ENCODE assay signal across 18 mouse cellular contexts in the genomic region with DNA sequence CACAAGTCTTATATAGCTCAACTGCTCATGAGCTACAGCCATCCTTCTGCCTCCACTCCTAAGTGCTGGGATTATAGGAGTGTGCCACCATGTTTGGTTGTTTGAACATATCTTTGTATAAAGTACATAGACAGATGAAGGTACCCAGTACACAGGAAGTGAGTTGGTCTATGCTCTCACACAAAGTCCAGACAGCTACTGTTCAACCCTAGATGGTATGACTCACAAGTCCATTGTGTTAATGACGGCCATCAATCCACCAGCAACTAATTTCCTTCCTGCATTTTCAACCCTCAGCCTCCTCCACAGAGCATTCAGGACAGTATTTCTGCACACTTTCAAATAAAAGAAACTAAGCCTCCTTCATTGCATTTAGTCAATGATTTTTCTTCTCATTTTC.
"Had no signal": no experiment of that assay in that cellular context is flagged by ENCODE, and none has a peak within 500 bp of the region (broad histone marks: within the 10 kb centered on the region; RNA-seq: fewer than 3 reads in every experiment).

No protein-coding gene starts in this region.

- H3K27ac ChIP-seq: limb, embryonic 12.5 days; limb, embryonic 15.5 days; liver, embryonic 14.5 days; midbrain, embryonic 13.5 days; stomach, embryonic 15.5 days had no signal

- H3K9ac ChIP-seq: limb, embryonic 12.5 days; limb, embryonic 15.5 days; liver, embryonic 14.5 days; liver, postnatal 0 days; midbrain, embryonic 13.5 days; stomach, embryonic 15.5 days had no signal

- H3K4me3 ChIP-seq: limb, embryonic 12.5 days; limb, embryonic 15.5 days; midbrain, embryonic 13.5 days; stomach, embryonic 15.5 days had no signal

- H3K4me1 ChIP-seq: limb, embryonic 12.5 days; limb, embryonic 15.5 days; stomach, embryonic 15.5 days had no signal

- H3K27me3 ChIP-seq: limb, embryonic 12.5 days; limb, embryonic 15.5 days; midbrain, embryonic 13.5 days; stomach, embryonic 15.5 days had no signal

- ATAC-seq: liver, postnatal 0 days; midbrain, embryonic 13.5 days had no signal

- H3K9me3 ChIP-seq: limb, embryonic 12.5 days; limb, embryonic 15.5 days; midbrain, embryonic 13.5 days; stomach, embryonic 15.5 days had no signal

- H3K4me2 ChIP-seq: limb, embryonic 12.5 days; limb, embryonic 15.5 days; liver, embryonic 11.5 days; midbrain, embryonic 13.5 days; stomach, embryonic 15.5 days had no signal

- H3K36me3 ChIP-seq: limb, embryonic 12.5 days; limb, embryonic 15.5 days; midbrain, embryonic 13.5 days; stomach, embryonic 15.5 days had no signal

- DNase-seq: kidney, adult 18-20 months; kidney, adult 9 months; kidney, postnatal 14 days; kidney, postnatal 4 days; left cerebral cortex, postnatal 4 days; liver, postnatal 0 days; right cerebral cortex, adult 18-20 months; right cerebral cortex, postnatal 14 days; right cerebral cortex, postnatal 4 days; spleen, adult 18-20 months; thymus, adult 18-20 months; thymus, postnatal 36 days had no signal
